Mouse (Mus musculus) hindbrain, embryonic 11.5 days (tissue): Measurements from ENCODE around the gene Clic6. TPM values are rescaled to one million over a fixed set of nuclear protein-coding genes. Genes with fewer than 3 reads are reported as not detected.

Source experiments
- ATAC-seq: fragments of 200-750 bp; cut with Nextera tagmentation; 2 replicates; pipeline ENCODE4 v1.8.0; 2017; ENCODE audit warnings: mild to moderate bottlenecking, moderate TSS enrichment, moderate library complexity; ENCODE audit not compliant: low FRiP score
- DNase-seq: peaks from one replicate; pipeline ENCODE4 v3.0.0-alpha.2; 2015; ENCODE audit warnings: low spot score
- H3K27ac ChIP-seq: fragments of 300-500 bp; sonication (generic); 2 replicates; pipeline ENCODE4 v1.5.1; 2014; ENCODE audit warnings: mild to moderate bottlenecking, low read depth, low read length
- H3K27me3 ChIP-seq: fragments of 300-500 bp; sonication (generic); 2 replicates; pipeline ENCODE4 v1.6.1; 2014; ENCODE audit warnings: mild to moderate bottlenecking, low read length, moderate library complexity, mixed read lengths; ENCODE audit not compliant: control insufficient read depth, insufficient read depth
- H3K36me3 ChIP-seq: fragments of 300-500 bp; sonication (generic); 2 replicates; pipeline ENCODE4 v1.6.1; 2014; ENCODE audit warnings: mild to moderate bottlenecking, low read length, moderate library complexity, mixed read lengths; ENCODE audit not compliant: control insufficient read depth, insufficient read depth
- H3K4me1 ChIP-seq: fragments of 300-500 bp; sonication (generic); replicated peaks from 2 replicates; pipeline ENCODE4 v1.6.1; 2014; ENCODE audit warnings: low read length, mixed read lengths; ENCODE audit not compliant: control insufficient read depth, insufficient read depth
- H3K4me2 ChIP-seq: fragments of 300-500 bp; sonication (generic); replicated peaks from 2 replicates; pipeline ENCODE4 v1.6.1; 2014; ENCODE audit warnings: mild to moderate bottlenecking, low read depth, low read length
- H3K4me3 ChIP-seq: fragments of 300-500 bp; sonication (generic); 2 replicates; pipeline ENCODE4 v1.5.1; 2014; ENCODE audit warnings: low read depth, low read length
- H3K9ac ChIP-seq: fragments of 300-500 bp; sonication (generic); 2 replicates; pipeline ENCODE4 v1.6.1; 2014; ENCODE audit warnings: low read depth, low read length
- H3K9me3 ChIP-seq: fragments of 300-500 bp; sonication (generic); 2 replicates; pipeline ENCODE4 v1.6.1; 2016; ENCODE audit warnings: low read length; ENCODE audit not compliant: control insufficient read depth
- WGBS: fragments of 180-500 bp; shearing (Covaris S2); extraction: QIAGEN DNeasy Blood & Tissue Kit; methylation state at CpG from one replicate; pipeline ENCODE4 v1.1.7; 2014; 5-methylcytosine and 5-hydroxymethylcytosine counted together
- polyA plus RNA-seq: library from polyadenylated mRNA; unstranded; fragments of >200 nt; fragmentation: Nextera tagmentation; extraction: Ambion mirVana; gene quantifications from 2 replicates; pipeline ENCODE4 v1.2.1, GENCODE M21; 2014

Clic6 gene
- polyA plus RNA-seq, 1 experiment from 2014 or later: 3.4 TPM

GRCm38 (mm10) chr16:92523351-92523750 is 37.8 kb downstream of the Clic6 start:
- ATAC-seq (no peak), DNase-seq (no peak)
- 89% methylated on average over 8 of the region's 8 CpGs for WGBS
- Histone ChIP-seq H3K4me1 (no peaks in the 10 kb centered on the region), H3K36me3 (no peaks in the 10 kb centered on the region), H3K9ac (no peak overlapping the region), H3K27ac (no peak overlapping the region), H3K27me3 (no peaks in the 10 kb centered on the region; the same call in 1 of the 2 replicates), H3K9me3 (no peaks in the 10 kb centered on the region), H3K4me2 (no peak overlapping the region), H3K4me3 (no peak overlapping the region)

- H3K9ac ChIP-seq: no peak overlapping the region
- ATAC-seq (no peak), DNase-seq (no peak)
- WGBS: 84% methylated on average over 8 of the region's 8 CpGs
- no peaks in the 10 kb centered on the region for H3K36me3 ChIP-seq
- H3K4me1 ChIP-seq: no peaks in the 10 kb centered on the region
- H3K4me3 ChIP-seq: no peak overlapping the region
- no peak overlapping the region for H3K27ac ChIP-seq
- no peaks in the 10 kb centered on the region; the same call in 1 of the 2 replicates for H3K27me3 ChIP-seq
- no peak overlapping the region for H3K4me2 ChIP-seq
- 0 out of 2 replicates have a peak, but pooled peaks cover 2% of the 10 kb centered on the region for H3K9me3 ChIP-seq
Observed at GRCm38 (mm10) chr16:92524651-92525050, 39.1 kb downstream of the Clic6 start.

- Histone ChIP-seq H3K9me3 (0 out of 2 replicates have a peak, but pooled peaks cover 2% of the 10 kb centered on the region), H3K9ac (no peak overlapping the region), H3K27ac (no peak overlapping the region), H3K27me3 (no peaks in the 10 kb centered on the region; the same call in 1 of the 2 replicates), H3K4me2 (no peak overlapping the region), H3K4me3 (no peak overlapping the region), H3K4me1 (no peaks in the 10 kb centered on the region), H3K36me3 (no peaks in the 10 kb centered on the region)
- WGBS: 85% methylated on average over 10 of the region's 10 CpGs
- ATAC-seq (no peak), DNase-seq (no peak)
Observed at GRCm38 (mm10) chr16:92525919-92526318, 40.4 kb downstream of the Clic6 start.

- 92% methylated on average over 2 of the region's 2 CpGs for WGBS
- Histone ChIP-seq H3K4me1 (no peaks in the 10 kb centered on the region), H3K36me3 (no peaks in the 10 kb centered on the region), H3K9ac (no peak overlapping the region), H3K27ac (no peak overlapping the region), H3K4me3 (no peak overlapping the region), H3K9me3 (no peaks in the 10 kb centered on the region), H3K27me3 (no peaks in the 10 kb centered on the region), H3K4me2 (no peak overlapping the region)
- no peak for ATAC-seq
- DNase-seq: no peak
Observed at GRCm38 (mm10) chr16:92535258-92535657, 49.7 kb downstream of the Clic6 start.

- Histone ChIP-seq H3K9me3 (no peaks in the 10 kb centered on the region), H3K27me3 (no peaks in the 10 kb centered on the region), H3K4me2 (no peak overlapping the region), H3K9ac (no peak overlapping the region), H3K4me1 (no peaks in the 10 kb centered on the region), H3K4me3 (no peak overlapping the region), H3K27ac (no peak overlapping the region), H3K36me3 (no peaks in the 10 kb centered on the region)
- no peak for DNase-seq
- 78% methylated on average over 6 of the region's 6 CpGs for WGBS
- no peak for ATAC-seq
Observed at GRCm38 (mm10) chr16:92538356-92538755, 52.8 kb downstream of the Clic6 start.

- Histone ChIP-seq H3K4me2 (no peak overlapping the region), H3K27me3 (no peaks in the 10 kb centered on the region), H3K9me3 (no peaks in the 10 kb centered on the region), H3K27ac (no peak overlapping the region), H3K36me3 (no peaks in the 10 kb centered on the region), H3K4me1 (no peaks in the 10 kb centered on the region), H3K4me3 (no peak overlapping the region), H3K9ac (no peak overlapping the region)
- peak; percentile 34 for DNase-seq
- ATAC-seq: no peak
- WGBS: 43% methylated on average over 1 of the region's 1 CpGs
Observed at GRCm38 (mm10) chr16:92544264-92544663, 58.7 kb downstream of the Clic6 start.

GRCm38 (mm10) chr16:92548651-92549050 is 63.1 kb downstream of the Clic6 start:
- Histone ChIP-seq H3K4me1 (no peaks in the 10 kb centered on the region), H3K9ac (no peak overlapping the region), H3K36me3 (no peaks in the 10 kb centered on the region), H3K27me3 (no peaks in the 10 kb centered on the region), H3K4me2 (no peak overlapping the region), H3K27ac (no peak overlapping the region), H3K9me3 (no peaks in the 10 kb centered on the region), H3K4me3 (no peak overlapping the region)
- WGBS: 96% methylated on average over 9 of the region's 9 CpGs
- no peak for ATAC-seq
- no peak for DNase-seq

GRCm38 (mm10) chr16:92551266-92552105 is 66.0 kb downstream of the Clic6 start:
- 88% methylated on average over 13 of the region's 13 CpGs for WGBS
- H3K4me3 ChIP-seq: no peak overlapping the region
- no peak for ATAC-seq
- no peak for DNase-seq
- no peaks in the 10 kb centered on the region for H3K4me1 ChIP-seq
- no peaks in the 10 kb centered on the region for H3K9me3 ChIP-seq
- H3K27ac ChIP-seq: no peak overlapping the region
- no peak overlapping the region for H3K9ac ChIP-seq
- no peak overlapping the region for H3K4me2 ChIP-seq
- H3K36me3 ChIP-seq: no peaks in the 10 kb centered on the region
- no peaks in the 10 kb centered on the region for H3K27me3 ChIP-seq

GRCm38 (mm10) chr16:92552106-92552382 is 66.5 kb downstream of the Clic6 start:
- no peak overlapping the region for H3K4me3 ChIP-seq
- H3K9ac ChIP-seq: no peak overlapping the region
- H3K27ac ChIP-seq: no peak overlapping the region
- no peak for ATAC-seq
- no peak for DNase-seq
- no peak overlapping the region for H3K4me2 ChIP-seq
- WGBS: 89% methylated on average over 9 of the region's 9 CpGs
- H3K9me3 ChIP-seq: no peaks in the 10 kb centered on the region
- no peaks in the 10 kb centered on the region for H3K36me3 ChIP-seq
- no peaks in the 10 kb centered on the region for H3K27me3 ChIP-seq
- H3K4me1 ChIP-seq: no peaks in the 10 kb centered on the region
